Mouse (Mus musculus) CD4-positive naive resting alpha-beta T cell, adult 57 days (primary cell): ENCODE results near the gene Ms4a10. TPM values are rescaled to one million over a fixed set of nuclear protein-coding genes. Genes with fewer than 3 reads are reported as not detected.

ENCODE experiments used
- total RNA-seq: library from RNA; stranded (reverse); gene quantifications from one replicate; pipeline ENCODE4 v1.2.4, GENCODE M21; 2023

Ms4a10 gene
- not detected for total RNA-seq

DNA sequence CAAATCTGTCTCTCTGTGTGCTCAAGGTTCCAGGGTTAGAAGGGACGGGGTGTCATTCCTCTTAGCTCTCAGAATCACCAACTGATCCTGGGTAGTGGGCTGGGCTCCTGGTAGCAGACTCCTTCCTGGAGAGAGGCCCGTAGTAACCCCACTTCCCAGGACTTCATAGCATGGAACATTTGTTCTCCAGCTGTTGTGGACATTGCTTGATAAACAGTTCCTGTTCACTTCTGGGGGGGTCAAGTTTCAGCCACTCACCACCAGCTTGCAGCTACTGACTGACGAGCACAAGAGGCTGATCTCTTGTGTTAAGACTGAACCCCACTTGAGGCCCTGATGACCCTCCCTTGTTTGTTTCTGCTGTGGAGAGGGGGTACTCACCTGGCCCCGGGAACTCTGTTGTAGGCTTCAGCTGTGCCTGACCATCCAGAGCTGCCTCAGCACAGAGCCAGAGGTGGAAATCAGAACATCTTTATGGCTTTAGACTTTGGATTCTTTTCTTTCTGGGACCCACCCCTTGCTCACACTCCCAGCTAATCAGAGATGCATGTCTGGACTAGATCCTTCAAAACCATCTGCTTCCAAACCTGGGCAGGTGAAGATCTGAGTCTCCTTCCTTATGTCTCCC is at the start of gene Ms4a10:
TSS of gene Ms4a10 (minus strand) at position 433 of the 628 bp plus-strand sequence.

DNA sequence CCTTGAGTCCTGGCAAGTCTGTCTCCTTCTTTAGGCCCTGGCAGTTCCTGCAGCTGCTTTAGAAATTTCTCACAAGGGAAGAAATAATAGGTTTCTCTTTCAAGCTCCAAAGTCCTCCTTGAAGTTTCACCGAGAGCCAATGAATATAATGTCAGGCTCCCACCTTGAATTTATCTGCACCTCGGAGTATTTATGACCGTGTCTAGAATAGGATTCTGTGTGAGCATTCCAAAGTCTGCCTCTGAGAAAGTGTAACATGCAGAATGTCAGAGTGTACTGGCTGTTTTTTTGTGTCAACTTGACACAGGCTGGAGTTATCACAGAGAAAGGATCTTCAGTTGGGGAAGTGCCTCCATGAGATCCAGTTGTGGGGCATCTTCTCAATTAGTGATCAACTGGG is 43.4 kb upstream of the Ms4a10 start, which contains the start of gene Ms4a18:
TSS of gene Ms4a18 (minus strand) at position 141 of the 400 bp plus-strand sequence.

DNA sequence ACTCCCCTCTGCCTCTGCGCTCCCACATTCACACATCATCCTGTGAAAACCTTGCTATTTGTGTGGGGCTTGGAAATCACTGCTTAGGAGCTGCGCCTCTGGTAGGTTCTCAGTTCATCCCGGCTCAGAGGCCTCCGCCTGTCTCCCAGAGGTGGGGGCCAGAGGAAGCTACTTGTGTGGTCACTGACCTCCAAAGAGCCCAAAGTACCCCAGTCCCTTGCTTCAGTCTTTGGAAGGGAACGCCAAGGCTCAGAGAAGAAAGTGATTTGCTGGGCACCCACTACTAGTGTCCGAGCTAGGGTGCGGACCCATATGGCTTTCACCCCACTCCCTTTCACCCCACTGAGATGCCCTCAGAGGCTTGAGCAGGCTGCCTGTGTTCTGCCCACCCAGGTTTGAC is 18.7 kb upstream of the Ms4a10 start, which contains the start of gene Ms4a15:
TSS of gene Ms4a15 (minus strand) at position 101 of the 400 bp plus-strand sequence.

GRCm38 (mm10) chr19:10949112-10949511 is 25.4 kb downstream of the Ms4a10 start, which contains the start of gene Ccdc86:
Gene Ccdc86 (minus strand): TSS chr19:10949266.

DNA sequence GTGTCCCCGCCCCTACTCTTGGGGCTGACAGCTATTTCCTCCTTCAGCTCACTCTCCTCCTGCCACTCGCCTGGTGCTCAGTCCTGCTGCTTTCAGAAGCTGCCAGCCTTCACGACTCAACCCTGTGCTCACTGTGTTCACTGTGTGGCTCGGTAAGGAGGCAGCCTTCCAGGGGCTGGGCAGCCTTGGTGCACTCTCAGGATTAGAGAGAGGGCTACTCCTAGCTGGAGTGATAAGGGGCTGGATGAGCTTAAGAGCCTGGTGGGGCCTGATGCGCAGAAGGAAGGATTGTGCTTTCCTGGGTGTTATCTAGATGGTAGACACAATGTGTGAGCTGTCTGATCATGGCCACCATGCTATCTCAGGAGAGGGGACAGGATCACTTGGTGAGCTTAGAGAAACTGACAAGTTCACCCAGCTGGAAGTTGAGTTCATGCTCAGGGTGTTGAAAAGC is 37.3 kb downstream of the Ms4a10 start, which contains the start of gene Ptgdr2:
TSS of gene Ptgdr2 (plus strand) at position 51 of the 454 bp plus-strand sequence.

DNA sequence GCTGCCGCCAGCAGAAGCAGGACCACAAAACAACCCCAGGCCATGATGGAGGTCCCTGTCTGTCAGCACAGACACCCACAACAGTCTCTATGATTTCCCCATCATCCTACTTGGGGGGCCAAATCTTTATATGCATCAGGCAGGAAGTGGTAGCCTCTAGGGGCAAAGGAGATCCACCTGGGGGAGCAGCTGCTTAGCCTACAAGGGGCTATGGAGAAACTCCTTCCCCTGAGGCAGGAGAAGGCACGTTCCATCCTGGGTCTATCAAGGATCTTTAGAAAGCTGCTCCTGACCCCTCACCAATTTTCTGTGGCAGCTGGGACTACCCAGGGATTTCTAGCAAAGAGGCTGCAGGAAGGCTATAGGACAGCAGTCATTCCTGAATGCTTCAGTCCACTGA is 53.9 kb downstream of the Ms4a10 start, which contains the start of gene Zp1:
TSS of gene Zp1 (minus strand) at position 101 of the 400 bp plus-strand sequence.

Other genes starting within 250 kb of the Ms4a10 start
- gene Cd5, start 235.7 kb downstream of the Ms4a10 start, total RNA-seq: 341 TPM
- 291 TPM for gene Cd6, start 144.6 kb downstream of the Ms4a10 start, total RNA-seq
- gene Slc15a3, start 134.9 kb downstream of the Ms4a10 start, total RNA-seq: 2.1 TPM
- 0.44 TPM for gene Tmem132a, start 104.7 kb downstream of the Ms4a10 start, total RNA-seq
- gene Tmem109, start 92.7 kb downstream of the Ms4a10 start, total RNA-seq: 27.3 TPM
- 109 TPM for gene Prpf19, start 79.4 kb downstream of the Ms4a10 start, total RNA-seq
- gene Zp1, start 54.0 kb downstream of the Ms4a10 start, total RNA-seq: not detected
- gene Ptgdr2, start 37.5 kb downstream of the Ms4a10 start, total RNA-seq: not detected
- gene Ccdc86, start 25.4 kb downstream of the Ms4a10 start, total RNA-seq: 25.2 TPM
- not detected for gene Ms4a15, start 18.6 kb upstream of the Ms4a10 start, total RNA-seq
- gene Ms4a18, start 43.4 kb upstream of the Ms4a10 start, total RNA-seq: not detected
- gene Ms4a8a, start 106.4 kb upstream of the Ms4a10 start, total RNA-seq: 1.5 TPM
- gene 1700017D01Rik, start 156.2 kb upstream of the Ms4a10 start, total RNA-seq: not detected
- gene 1700025F22Rik, start 190.7 kb upstream of the Ms4a10 start, total RNA-seq: not detected
- gene Ms4a13, start 222.1 kb upstream of the Ms4a10 start, total RNA-seq: not detected